Mouse (Mus musculus) liver, embryonic 11.5 days (tissue): ENCODE measurements around the gene Dlat. TPM values are rescaled to one million over a fixed set of nuclear protein-coding genes. Genes with fewer than 3 reads are reported as not detected.

Source experiments
- ATAC-seq: fragments of 200-750 bp; cut with Nextera tagmentation; replicated peaks from 2 replicates; pipeline ENCODE4 v1.8.0; 2017; ENCODE audit warnings: moderate number of reproducible peaks, mild to moderate bottlenecking, moderate TSS enrichment, moderate library complexity; ENCODE audit not compliant: low FRiP score
- DNase-seq: peaks from one replicate; pipeline ENCODE4 v3.0.0-alpha.2; 2017; ENCODE audit warnings: low spot score
- H3K27ac ChIP-seq: fragments of 300-500 bp; sonication (generic); 2 replicates; pipeline ENCODE4 v1.5.1; 2014; ENCODE audit warnings: mild to moderate bottlenecking, low read depth, low read length, control low read depth
- H3K27me3 ChIP-seq: fragments of 300-500 bp; sonication (generic); replicated peaks from 2 replicates; pipeline ENCODE4 v1.6.1; 2014; ENCODE audit warnings: low read length, mixed read lengths; ENCODE audit not compliant: control insufficient read depth, insufficient read depth
- H3K36me3 ChIP-seq: fragments of 300-500 bp; sonication (generic); 2 replicates; pipeline ENCODE4 v1.6.1; 2014; ENCODE audit warnings: mild to moderate bottlenecking, low read length, moderate library complexity, mixed read lengths; ENCODE audit not compliant: control insufficient read depth, insufficient read depth
- H3K4me1 ChIP-seq: fragments of 300-500 bp; sonication (generic); replicated peaks from 2 replicates; pipeline ENCODE4 v1.6.1; 2014; ENCODE audit warnings: low read length, mixed read lengths; ENCODE audit not compliant: control insufficient read depth, insufficient read depth
- H3K4me2 ChIP-seq: fragments of 300-500 bp; sonication (generic); 2 replicates; pipeline ENCODE4 v1.6.1; 2014; ENCODE audit warnings: mild to moderate bottlenecking, control low read depth, moderate library complexity
- H3K4me3 ChIP-seq: fragments of 300-500 bp; sonication (generic); 2 replicates; pipeline ENCODE4 v1.5.1; 2014; ENCODE audit warnings: low read depth, low read length, control low read depth
- H3K9ac ChIP-seq: fragments of 300-500 bp; sonication (generic); 2 replicates; pipeline ENCODE4 v1.6.1; 2014; ENCODE audit warnings: low read depth, low read length, control low read depth
- H3K9me3 ChIP-seq: fragments of 300-500 bp; sonication (generic); 2 replicates; pipeline ENCODE4 v1.6.1; 2016; ENCODE audit warnings: low read length, inconsistent platforms, mixed read lengths; ENCODE audit not compliant: control insufficient read depth
- WGBS: fragments of 180-500 bp; shearing (Covaris S2); extraction: QIAGEN DNeasy Blood & Tissue Kit; methylation state at CpG from one replicate; pipeline ENCODE4 v1.1.7; 2014; 5-methylcytosine and 5-hydroxymethylcytosine counted together
- polyA plus RNA-seq: library from polyadenylated mRNA; unstranded; fragments of >200 nt; fragmentation: Nextera tagmentation; extraction: Ambion mirVana; gene quantifications from 2 replicates; pipeline ENCODE4 v1.2.1, GENCODE M21; 2014

Dlat gene
- 77.3 and 83.7 TPM in 2 replicates for polyA plus RNA-seq

DNA sequence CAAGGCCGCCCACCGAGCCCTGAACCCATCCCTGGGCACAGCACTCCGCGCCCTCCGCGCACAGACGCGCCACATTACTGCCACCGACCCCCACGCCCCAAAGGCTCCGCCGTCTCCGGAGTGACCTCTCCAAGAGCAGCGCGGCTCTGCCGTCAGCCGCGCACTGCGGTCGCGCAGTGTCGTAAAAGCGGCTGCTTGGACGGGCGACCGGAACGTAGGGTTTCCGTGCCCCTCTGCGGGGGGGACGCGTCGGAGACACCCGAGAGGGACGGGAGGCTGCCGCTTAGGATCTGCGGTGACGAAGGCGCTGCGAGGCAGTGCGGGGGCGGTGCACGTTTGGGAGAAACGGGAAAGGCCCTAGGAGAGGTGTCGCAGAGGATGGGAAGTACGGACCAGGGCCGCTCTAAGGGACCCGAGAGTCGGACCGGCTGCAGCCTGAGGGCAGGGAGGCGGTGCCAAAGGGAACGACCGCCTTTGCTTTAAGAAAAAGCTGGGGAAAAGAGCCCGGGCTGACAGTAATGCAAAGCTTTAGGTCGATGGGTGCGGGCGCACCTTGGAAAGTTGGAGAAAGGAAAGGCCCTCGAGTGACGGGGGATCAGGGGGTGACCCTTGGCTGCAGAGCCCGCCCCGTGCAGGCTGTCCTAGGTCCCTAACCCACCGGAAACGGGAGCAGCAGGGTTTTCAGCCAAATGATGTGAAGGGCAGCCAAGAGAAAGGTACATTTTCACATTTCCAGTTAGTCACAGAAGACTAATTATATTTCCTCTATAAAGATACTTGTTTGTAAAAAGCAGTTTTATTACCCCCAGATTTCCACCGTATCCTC lies at the start of gene Dlat:
Dlat (minus strand) TSS at position 389 of the 826 bp plus-strand sequence.
- WGBS = under 1% methylated on average over 63 of the region's 63 CpGs

DNA sequence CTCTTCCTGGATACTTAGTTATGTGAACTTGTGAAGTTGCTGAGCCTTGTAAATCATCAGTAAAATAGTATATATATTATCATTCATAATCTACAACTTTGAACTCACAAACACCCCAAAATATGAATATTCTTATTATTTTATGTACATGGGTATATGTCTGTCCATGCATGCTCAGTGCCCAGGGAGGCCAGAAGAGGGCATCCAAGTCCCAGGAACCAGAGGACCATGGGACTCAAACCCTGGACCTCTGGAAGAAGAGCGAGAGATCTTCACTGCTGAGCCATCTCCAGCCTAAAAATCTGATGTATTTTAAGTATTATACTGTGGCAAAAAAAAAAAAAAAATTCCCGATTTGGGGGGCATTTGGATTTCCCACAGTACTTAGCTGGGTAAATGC lies 49.5 kb upstream of the Dlat start:
- Histone ChIP-seq H3K4me2 (no peak overlapping the region), H3K4me3 (no peak overlapping the region), H3K27ac (no peak overlapping the region), H3K36me3 (no peaks in the 10 kb centered on the region), H3K4me1 (no peaks in the 10 kb centered on the region), H3K27me3 (no peaks in the 10 kb centered on the region), H3K9me3 (no peaks in the 10 kb centered on the region), H3K9ac (no peak overlapping the region)
- no peak for ATAC-seq
- no peak for DNase-seq
- 26% methylated on average over 2 of the region's 2 CpGs for WGBS

More for the DNA sequence above, at the start of gene Dlat:
- DNase-seq (peak; percentile 89), ATAC-seq (peak; percentile 89)
- H3K4me3 ChIP-seq = peak within 1 kb of the TSS; percentile 96
- H3K27me3 ChIP-seq = no peaks in the 10 kb centered on the region
- peak within 1 kb of the TSS; percentile 93 for H3K9ac ChIP-seq
- H3K4me2 ChIP-seq = peak within 1 kb of the TSS; percentile 67
- H3K4me1 ChIP-seq = peaks cover 9% of the 10 kb centered on the region; the same call in 1 of the 2 replicates
- H3K36me3 ChIP-seq = peaks cover 7% of the 10 kb centered on the region
- peak within 1 kb of the TSS; percentile 75 for H3K27ac ChIP-seq
- no peaks in the 10 kb centered on the region for H3K9me3 ChIP-seq

DNA sequence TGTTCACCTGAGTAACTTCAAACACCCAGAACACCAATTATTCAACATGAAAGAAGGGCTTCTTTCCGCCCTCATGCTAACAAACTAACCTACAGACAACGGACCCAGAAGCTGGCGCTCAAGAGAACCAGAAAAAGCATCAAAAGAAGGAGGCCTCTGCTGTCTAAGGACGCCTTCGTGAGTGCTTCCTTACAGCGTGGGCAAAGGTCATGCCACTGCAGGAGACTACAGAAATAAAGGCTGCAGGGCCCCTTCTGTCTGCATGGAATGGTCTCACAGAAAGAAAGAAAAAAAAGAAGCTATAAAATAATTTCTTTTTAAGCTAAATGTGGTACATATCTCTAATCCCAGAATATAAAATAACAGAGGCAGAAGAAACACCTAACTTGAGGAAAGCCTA lies 45.3 kb upstream of the Dlat start:
- Histone ChIP-seq H3K27ac (no peak overlapping the region), H3K4me1 (peaks cover 5% of the 10 kb centered on the region; the same call in 1 of the 2 replicates), H3K36me3 (no peaks in the 10 kb centered on the region; the same call in 1 of the 2 replicates), H3K27me3 (peaks cover 17% of the 10 kb centered on the region), H3K9ac (no peak overlapping the region), H3K9me3 (no peaks in the 10 kb centered on the region), H3K4me2 (no peak overlapping the region), H3K4me3 (no peak overlapping the region)
- ATAC-seq = no peak
- 62% methylated on average over 6 of the region's 6 CpGs for WGBS
- DNase-seq = no peak

DNA sequence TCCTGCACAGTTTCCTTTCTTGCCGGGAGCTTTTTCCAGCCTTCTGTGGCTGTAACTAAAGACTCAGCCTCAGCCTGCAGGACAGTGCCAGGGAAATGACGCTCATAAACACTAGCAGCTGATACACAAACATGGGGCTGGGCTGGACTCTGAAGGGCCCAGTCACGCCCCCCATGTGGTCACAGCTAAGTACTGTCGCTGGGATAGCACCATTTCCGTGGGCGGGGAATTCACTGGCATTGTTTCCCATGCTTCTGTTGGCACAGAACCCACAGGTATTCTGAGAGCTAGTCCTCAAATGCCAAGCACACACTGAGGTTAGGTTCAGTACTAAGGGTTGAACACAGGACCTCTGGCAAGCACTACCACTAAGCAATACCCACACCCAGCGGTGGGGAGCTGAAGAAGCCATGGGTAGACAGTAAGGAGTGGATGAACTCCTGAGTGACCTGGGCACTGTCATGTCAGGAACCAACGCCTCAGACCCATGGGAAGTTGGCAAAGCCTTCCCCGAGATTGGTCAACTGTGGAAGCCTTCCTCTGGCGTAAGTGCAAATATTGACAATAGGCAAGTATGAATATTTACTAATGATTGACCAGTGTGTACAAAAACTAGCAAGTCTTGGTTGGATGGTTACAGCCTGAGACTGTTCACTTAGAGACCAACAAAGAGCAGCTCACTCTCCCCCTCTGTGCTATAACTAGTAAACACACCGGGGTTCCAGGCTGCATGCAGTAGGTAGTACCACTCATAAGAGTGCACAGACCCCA lies 41.5 kb upstream of the Dlat start:
- Histone ChIP-seq H3K36me3 (no peaks in the 10 kb centered on the region; the same call in 1 of the 2 replicates), H3K4me3 (no peak overlapping the region), H3K4me2 (no peak overlapping the region), H3K27ac (no peak overlapping the region), H3K27me3 (peaks cover 41% of the 10 kb centered on the region), H3K4me1 (peaks cover 19% of the 10 kb centered on the region), H3K9me3 (no peaks in the 10 kb centered on the region), H3K9ac (no peak overlapping the region)
- ATAC-seq (no peak), DNase-seq (no peak)
- WGBS = 55% methylated on average over 11 of the region's 11 CpGs

DNA sequence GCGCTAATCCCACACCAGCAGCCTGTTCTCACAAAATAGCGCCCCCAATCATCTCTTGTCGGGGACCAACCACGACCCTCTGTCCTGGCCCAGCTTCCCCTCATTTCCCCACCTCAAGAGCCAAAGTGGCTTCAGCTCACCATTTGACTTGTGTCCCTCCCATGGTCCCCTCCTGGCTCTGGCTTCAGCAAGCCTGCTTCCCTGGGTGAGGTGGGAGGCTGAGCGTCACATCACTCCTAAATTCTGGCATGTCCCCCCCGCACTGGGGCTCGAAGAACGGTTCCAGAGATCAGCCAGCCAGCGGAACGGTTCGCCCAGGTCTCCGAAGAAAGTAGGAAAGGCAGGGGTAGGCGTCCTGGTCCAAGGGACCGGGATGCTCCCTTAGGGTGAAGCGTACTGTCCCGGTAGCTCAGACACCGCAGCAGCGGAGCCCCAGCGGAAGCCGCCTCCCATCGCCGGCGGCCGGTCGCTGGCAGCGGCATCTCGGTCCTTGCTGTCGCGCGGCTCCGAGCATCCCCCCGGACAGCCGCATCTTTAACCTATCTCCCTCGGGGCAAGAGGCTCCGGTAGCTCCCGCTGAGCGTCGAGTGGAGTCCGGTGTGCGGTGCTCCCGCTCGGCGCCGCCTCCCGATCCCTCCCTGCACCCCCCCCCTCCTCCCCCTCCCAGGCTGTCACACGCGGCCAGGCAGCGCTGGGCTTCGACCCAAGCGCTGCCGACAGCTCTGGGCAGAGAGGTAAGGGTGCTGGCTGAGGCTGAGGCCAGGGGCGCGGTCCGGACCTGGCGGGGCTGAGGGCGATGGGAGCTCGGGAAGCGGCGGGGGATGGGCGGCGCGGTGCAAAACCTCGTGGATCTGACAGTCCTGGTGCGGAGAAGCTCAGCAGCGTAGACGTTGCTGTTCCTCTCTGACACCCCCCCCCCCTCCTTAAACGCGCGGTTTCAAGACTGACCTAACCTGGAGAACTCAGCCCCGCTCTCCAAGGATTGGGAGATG lies 39.1 kb upstream of the Dlat start:
- WGBS = under 1% methylated on average over 68 of the region's 70 CpGs

DNA sequence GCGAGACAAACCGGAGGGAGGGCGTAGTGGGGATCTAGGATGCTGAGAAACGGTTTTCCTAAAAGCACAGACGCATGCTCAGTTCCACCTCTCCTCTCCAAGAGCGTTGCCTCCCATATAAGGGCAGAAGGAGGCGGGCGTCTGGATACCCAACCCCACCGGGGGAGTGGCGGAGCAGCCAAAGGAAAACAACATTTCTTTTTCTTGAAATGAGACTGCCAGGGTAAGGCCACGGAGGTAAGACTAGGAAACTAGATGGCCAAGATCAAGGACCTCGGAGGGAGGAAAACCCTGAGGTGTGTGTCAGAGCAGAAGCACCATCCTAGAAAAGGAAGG lies 38.1 kb upstream of the Dlat start:
- DNase-seq (peak; percentile 38), ATAC-seq (no peak)
- H3K36me3 ChIP-seq = no peaks in the 10 kb centered on the region; the same call in 1 of the 2 replicates
- WGBS = 5% methylated on average over 12 of the region's 12 CpGs
- H3K4me1 ChIP-seq = peaks cover 19% of the 10 kb centered on the region
- H3K4me2 ChIP-seq = peak overlapping the region; percentile 97
- no peak overlapping the region for H3K9ac ChIP-seq
- peaks cover 41% of the 10 kb centered on the region for H3K27me3 ChIP-seq
- peak overlapping the region; percentile 21; the same call in 1 of the 2 replicates for H3K4me3 ChIP-seq
- H3K27ac ChIP-seq = no peak overlapping the region
- H3K9me3 ChIP-seq = no peaks in the 10 kb centered on the region

More for the DNA sequence above, 39.1 kb upstream of the Dlat start:
- H3K27ac ChIP-seq = no peak overlapping the region
- no peaks in the 10 kb centered on the region for H3K9me3 ChIP-seq
- H3K4me2 ChIP-seq = peak overlapping the region; percentile 97
- peak; percentile 62 for DNase-seq
- H3K27me3 ChIP-seq = peaks cover 41% of the 10 kb centered on the region
- peak overlapping the region; percentile 58 for H3K4me3 ChIP-seq
- H3K36me3 ChIP-seq = no peaks in the 10 kb centered on the region; the same call in 1 of the 2 replicates
- peaks cover 19% of the 10 kb centered on the region for H3K4me1 ChIP-seq
- ATAC-seq = no peak
- H3K9ac ChIP-seq = peak overlapping the region; percentile 37

DNA sequence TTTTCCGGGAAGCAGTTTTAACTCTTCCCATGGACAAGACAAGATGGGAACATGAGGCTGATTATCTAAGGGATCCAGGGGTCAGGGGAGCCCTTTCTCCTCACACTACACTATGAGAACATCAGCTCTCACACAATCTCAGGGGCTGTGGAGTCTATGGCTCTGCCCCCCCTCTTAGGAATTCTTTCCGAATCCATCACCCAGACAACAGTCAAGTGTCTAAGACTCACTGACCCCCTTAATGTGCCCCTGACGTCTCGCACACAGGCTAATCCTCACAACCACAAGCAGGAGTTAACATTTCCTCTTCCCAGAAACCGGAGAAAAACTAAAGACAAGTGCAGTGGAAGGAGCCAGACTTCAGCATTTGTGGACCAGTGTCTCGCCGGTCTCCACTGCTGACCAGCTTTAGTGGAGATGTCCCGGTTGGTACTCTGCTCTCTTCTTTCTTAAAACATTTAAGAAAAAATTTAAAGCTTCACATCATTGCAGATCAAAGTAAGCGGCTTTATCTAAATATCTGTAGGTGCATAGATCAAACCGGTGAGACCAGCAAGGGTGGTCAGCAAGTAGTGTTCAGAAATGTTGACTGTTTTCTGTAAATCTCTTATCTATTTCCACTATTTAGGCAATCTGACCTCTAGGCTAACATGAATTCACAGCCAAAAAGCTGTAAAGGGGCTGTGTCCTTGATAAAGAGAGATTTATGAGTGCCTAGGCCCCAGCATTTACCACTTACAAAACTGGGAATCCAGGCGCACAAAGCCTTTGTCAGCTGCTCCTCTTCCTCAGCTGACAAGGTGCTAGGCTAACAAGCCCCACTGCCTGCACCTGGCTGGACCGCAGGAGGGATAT lies 37.5 kb upstream of the Dlat start:
- H3K4me1 ChIP-seq = peaks cover 19% of the 10 kb centered on the region
- no peaks in the 10 kb centered on the region; the same call in 1 of the 2 replicates for H3K36me3 ChIP-seq
- H3K9me3 ChIP-seq = no peaks in the 10 kb centered on the region
- H3K27ac ChIP-seq = no peak overlapping the region
- peak overlapping the region; percentile 21; the same call in 1 of the 2 replicates for H3K4me3 ChIP-seq
- H3K4me2 ChIP-seq = peak overlapping the region; percentile 97
- no peak for ATAC-seq
- 60% methylated on average over 12 of the region's 12 CpGs for whole genome bisulfite sequencing
- no peak overlapping the region for H3K9ac ChIP-seq
- no peak for DNase-seq
- H3K27me3 ChIP-seq = peaks cover 41% of the 10 kb centered on the region
